In genomic region chr17:70993385-70993807, GRCm38 (mm10) we compare ENCODE assay signal across 14 mouse cellular contexts. TPM values are rescaled to one million over a fixed set of nuclear protein-coding genes. Genes with fewer than 3 reads are reported as not detected.
A peak's percentile ranks its signal among the peaks of the same experiment; 100 is the strongest.
DNase-seq lines count a peak whose midpoint lies in the region; ATAC-seq and TF ChIP-seq lines count a peak whose summit lies in the region.
"Had no signal": no experiment of that assay in that cellular context is flagged by ENCODE, and none has a peak within 500 bp of the region (broad histone marks: within the 10 kb centered on the region; RNA-seq: fewer than 3 reads in every experiment).

No protein-coding gene starts in this region.

- no peak for TF ChIP-seq CTCF in brain, embryonic 14.5 days (IDR thresholded peaks at IDR 0.05; ENCODE audit: borderline replicate concordance, extremely low read depth, insufficient read depth, insufficient read length)

- H3K27ac ChIP-seq in kidney, embryonic 16.5 days (ENCODE audit: low read length) = peak overlapping the region; percentile 5; the same call in 1 of the 2 replicates
- H3K27ac ChIP-seq in heart, embryonic 15.5 days = peak overlapping the region; percentile 85
- no peak overlapping the region for H3K27ac ChIP-seq in neural tube, embryonic 15.5 days (replicated peaks)
- H3K27ac ChIP-seq: hindbrain, embryonic 13.5 days; neural tube, embryonic 12.5 days had no signal

- DNase-seq in kidney, postnatal 25 days = no peak
- DNase-seq in brain, embryonic 14.5 days (ENCODE audit: low read depth) = peak; percentile 72
- DNase-seq in lung, postnatal 36 days = peak; percentile 80
- no peak for DNase-seq in kidney, postnatal 10 days
- no peak for DNase-seq in layer of hippocampus, adult 9-10 months (ENCODE audit: low spot score)
- DNase-seq: adrenal gland, postnatal 10 days; cerebellum, postnatal 10 days; layer of hippocampus, adult 9-11 months; right cerebral cortex, postnatal 25 days had no signal

- H3K9ac ChIP-seq in kidney, embryonic 16.5 days (replicated peaks; ENCODE audit: low read length) = no peak overlapping the region
- no peak overlapping the region for H3K9ac ChIP-seq in heart, embryonic 15.5 days
- no peak overlapping the region for H3K9ac ChIP-seq in neural tube, embryonic 15.5 days (replicated peaks)
- H3K9ac ChIP-seq: hindbrain, embryonic 13.5 days; neural tube, embryonic 12.5 days had no signal

- WGBS in kidney, embryonic 16.5 days = 56% methylated on average over 3 of the region's 3 CpGs
- 10% methylated on average over 3 of the region's 3 CpGs for WGBS in heart, embryonic 15.5 days
- 36% methylated on average over 3 of the region's 3 CpGs for WGBS in neural tube, embryonic 15.5 days

- H3K4me2 ChIP-seq in kidney, embryonic 16.5 days (replicated peaks; ENCODE audit: low read depth, low read length) = no peak overlapping the region
- H3K4me2 ChIP-seq in heart, embryonic 15.5 days = peak overlapping the region; percentile 33; the same call in 1 of the 2 replicates
- H3K4me2 ChIP-seq in neural tube, embryonic 15.5 days = no peak overlapping the region
- H3K4me2 ChIP-seq: hindbrain, embryonic 13.5 days; neural tube, embryonic 12.5 days had no signal

- H3K27me3 ChIP-seq in kidney, embryonic 16.5 days (ENCODE audit: insufficient read depth, low read length) = no peaks in the 10 kb centered on the region
- H3K27me3 ChIP-seq in heart, embryonic 15.5 days = no peaks in the 10 kb centered on the region
- no peaks in the 10 kb centered on the region for H3K27me3 ChIP-seq in neural tube, embryonic 15.5 days (replicated peaks)
- H3K27me3 ChIP-seq: hindbrain, embryonic 13.5 days; neural tube, embryonic 12.5 days had no signal

- TF ChIP-seq POLR2A in brain, embryonic 14.5 days (IDR thresholded peaks at IDR 0.05; ENCODE audit: borderline replicate concordance, extremely low read depth, insufficient read depth, insufficient read length, poor library complexity, severe bottlenecking) = no peak

- H3K9me3 ChIP-seq in kidney, embryonic 16.5 days (ENCODE audit: low read length) = no peaks in the 10 kb centered on the region
- H3K9me3 ChIP-seq in heart, embryonic 15.5 days (replicated peaks) = no peaks in the 10 kb centered on the region
- no peaks in the 10 kb centered on the region for H3K9me3 ChIP-seq in neural tube, embryonic 15.5 days (replicated peaks)
- H3K9me3 ChIP-seq: hindbrain, embryonic 13.5 days; neural tube, embryonic 12.5 days had no signal

- H3K4me3 ChIP-seq in kidney, embryonic 16.5 days (ENCODE audit: low read length) = no peak overlapping the region
- H3K4me3 ChIP-seq in heart, embryonic 15.5 days = no peak overlapping the region
- no peak overlapping the region for H3K4me3 ChIP-seq in neural tube, embryonic 15.5 days (replicated peaks)
- H3K4me3 ChIP-seq: hindbrain, embryonic 13.5 days; neural tube, embryonic 12.5 days had no signal

- H3K4me1 ChIP-seq in kidney, embryonic 16.5 days (ENCODE audit: insufficient read depth, low read length) = peaks cover 44% of the 10 kb centered on the region
- peaks cover 74% of the 10 kb centered on the region for H3K4me1 ChIP-seq in heart, embryonic 15.5 days (replicated peaks)
- peaks cover 23% of the 10 kb centered on the region for H3K4me1 ChIP-seq in neural tube, embryonic 15.5 days

- peaks cover 41% of the 10 kb centered on the region for H3K36me3 ChIP-seq in kidney, embryonic 16.5 days (ENCODE audit: insufficient read depth, low read length)
- H3K36me3 ChIP-seq in heart, embryonic 15.5 days = peaks cover 26% of the 10 kb centered on the region
- peaks cover 16% of the 10 kb centered on the region for H3K36me3 ChIP-seq in neural tube, embryonic 15.5 days

- ATAC-seq in kidney, embryonic 16.5 days (ENCODE audit: low FRiP score, low TSS enrichment) = no peak
- 0 out of 2 replicates have a peak, but pooled peaks have one; percentile 40 for ATAC-seq in heart, embryonic 15.5 days (replicated peaks; ENCODE audit: insufficient number of reproducible peaks, insufficient read depth, low FRiP score, low read depth)
- ATAC-seq in neural tube, embryonic 15.5 days (ENCODE audit: low FRiP score) = no peak

RNA-seq across cellular contexts. Expression of gene Myom1, which starts 9.0 kb away (rescaled TPM):
- polyA plus RNA-seq in kidney, embryonic 16.5 days (2015; fragmentation: Nextera tagmentation; extraction: Ambion mirVana) = 4.5 and 4.7 TPM in 2 replicates
- 1.6 and 2.3 TPM in 2 replicates for polyA plus RNA-seq in brain, embryonic 14.5 days (2012; rRNA removed)
- polyA plus RNA-seq in heart, embryonic 15.5 days (2015; fragmentation: Nextera tagmentation; extraction: Ambion mirVana) = 164 and 185 TPM in 2 replicates
- 3.3 and 3.6 TPM in 2 replicates for polyA plus RNA-seq in neural tube, embryonic 15.5 days (2015; fragmentation: Nextera tagmentation; extraction: Ambion mirVana)

RNA-seq across cellular contexts. Expression of gene Myl12a, which starts 9.3 kb away (rescaled TPM):
- 680 and 696 TPM in 2 replicates for polyA plus RNA-seq in kidney, embryonic 16.5 days (2015; fragmentation: Nextera tagmentation; extraction: Ambion mirVana)
- polyA plus RNA-seq in brain, embryonic 14.5 days (2012; rRNA removed) = 77.6 and 83.0 TPM in 2 replicates
- polyA plus RNA-seq in heart, embryonic 15.5 days (2015; fragmentation: Nextera tagmentation; extraction: Ambion mirVana) = 619 and 705 TPM in 2 replicates
- 103 and 187 TPM in 2 replicates for polyA plus RNA-seq in neural tube, embryonic 15.5 days (2015; fragmentation: Nextera tagmentation; extraction: Ambion mirVana)

Comparison
In these comparisons a context has a peak if more than half of its experiments do, and no peak if none do; other contexts are left out.
1. DNase-seq: peak in brain, embryonic 14.5 days (single experiment) and lung, postnatal 36 days (single experiment); none in kidney, postnatal 25 days (0 of 2), kidney, postnatal 10 days (single experiment) and layer of hippocampus, adult 9-10 months (single experiment).
2. RNA of gene Myom1, which starts 9.0 kb away (polyA plus RNA-seq): 164 to 185 TPM in heart, embryonic 15.5 days; 4.5 to 4.7 TPM in kidney, embryonic 16.5 days, 3.3 to 3.6 TPM in neural tube, embryonic 15.5 days and 1.6 to 2.3 TPM in brain, embryonic 14.5 days; every median in the first group is over 10 times any median in the second.